Mouse (Mus musculus) embryonic fibroblast, embryonic 13.5 days (primary cell): ENCODE measurements around the gene Atg7.

Experiments used
- CTCF ChIP-seq: IDR thresholded peaks from 2 replicates; pipeline ENCODE4 v1.5.1; 2011; ENCODE audit warnings: mild to moderate bottlenecking, control low read depth, low read length, moderate library complexity, borderline replicate concordance; ENCODE audit not compliant: insufficient read depth
- POLR2A ChIP-seq: IDR thresholded peaks from 2 replicates; pipeline ENCODE4 v1.6.1; 2011; ENCODE audit warnings: low read depth, mild to moderate bottlenecking, control low read depth, low read length, moderate library complexity

GRCm38 (mm10) chr6:114777872-114778271, 135.0 kb downstream of the Atg7 start:
- TF ChIP-seq POLR2A (no peak), CTCF (no peak)
